Mouse (Mus musculus): ENCODE results near the gene A930017K11Rik. TPM values are rescaled to one million over a fixed set of nuclear protein-coding genes. Genes with fewer than 3 reads are reported as not detected.

The A930017K11Rik gene
- polyA plus RNA-seq (2012; rRNA removed; ENCODE audit: low replicate concordance), result 0.12 TPM in 1 of 2 replicates, not detected in the other

DNA sequence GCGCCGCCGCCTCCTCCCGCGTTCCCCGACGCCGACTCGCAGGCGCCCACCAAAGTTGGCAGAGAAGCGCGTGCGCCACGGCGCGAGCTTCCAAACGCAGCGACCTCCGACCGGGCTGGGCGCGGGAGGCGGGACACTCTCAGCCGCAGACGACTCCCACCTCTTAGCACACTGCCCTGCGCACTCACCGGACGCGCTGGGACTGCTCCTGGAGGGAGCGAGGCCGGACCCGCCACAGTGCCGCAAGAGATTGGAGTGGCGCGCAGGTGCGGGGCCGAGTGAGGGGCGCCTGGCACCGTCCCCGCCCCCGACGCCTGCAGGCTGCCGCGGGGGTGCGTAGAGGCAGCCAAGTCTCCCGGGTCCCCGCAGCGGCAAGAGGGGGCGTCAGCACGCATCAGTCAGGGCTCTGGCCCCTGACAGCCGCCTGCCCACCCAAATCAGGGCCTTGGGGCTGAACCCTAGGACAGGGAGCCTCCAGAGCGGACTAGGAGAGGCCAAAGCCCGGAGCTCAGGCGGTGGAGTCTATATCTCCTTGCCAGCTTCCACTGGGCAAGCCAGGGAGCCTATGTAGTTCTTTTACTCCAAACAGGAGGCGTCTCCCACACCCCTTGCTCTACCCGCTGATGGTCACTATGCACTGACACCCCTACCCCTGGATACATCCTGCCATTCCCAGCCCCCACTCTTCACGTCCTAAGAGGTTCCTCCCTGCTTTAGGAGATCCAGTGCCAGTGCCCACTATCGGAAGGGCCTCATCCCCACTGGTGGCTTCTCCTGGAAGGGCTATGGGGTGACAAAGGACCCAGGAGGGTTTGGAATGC is at the start of gene A930017K11Rik:
Gene A930017K11Rik, minus strand, starts transcription at position 763 of the 821 bp plus-strand sequence.

DNA sequence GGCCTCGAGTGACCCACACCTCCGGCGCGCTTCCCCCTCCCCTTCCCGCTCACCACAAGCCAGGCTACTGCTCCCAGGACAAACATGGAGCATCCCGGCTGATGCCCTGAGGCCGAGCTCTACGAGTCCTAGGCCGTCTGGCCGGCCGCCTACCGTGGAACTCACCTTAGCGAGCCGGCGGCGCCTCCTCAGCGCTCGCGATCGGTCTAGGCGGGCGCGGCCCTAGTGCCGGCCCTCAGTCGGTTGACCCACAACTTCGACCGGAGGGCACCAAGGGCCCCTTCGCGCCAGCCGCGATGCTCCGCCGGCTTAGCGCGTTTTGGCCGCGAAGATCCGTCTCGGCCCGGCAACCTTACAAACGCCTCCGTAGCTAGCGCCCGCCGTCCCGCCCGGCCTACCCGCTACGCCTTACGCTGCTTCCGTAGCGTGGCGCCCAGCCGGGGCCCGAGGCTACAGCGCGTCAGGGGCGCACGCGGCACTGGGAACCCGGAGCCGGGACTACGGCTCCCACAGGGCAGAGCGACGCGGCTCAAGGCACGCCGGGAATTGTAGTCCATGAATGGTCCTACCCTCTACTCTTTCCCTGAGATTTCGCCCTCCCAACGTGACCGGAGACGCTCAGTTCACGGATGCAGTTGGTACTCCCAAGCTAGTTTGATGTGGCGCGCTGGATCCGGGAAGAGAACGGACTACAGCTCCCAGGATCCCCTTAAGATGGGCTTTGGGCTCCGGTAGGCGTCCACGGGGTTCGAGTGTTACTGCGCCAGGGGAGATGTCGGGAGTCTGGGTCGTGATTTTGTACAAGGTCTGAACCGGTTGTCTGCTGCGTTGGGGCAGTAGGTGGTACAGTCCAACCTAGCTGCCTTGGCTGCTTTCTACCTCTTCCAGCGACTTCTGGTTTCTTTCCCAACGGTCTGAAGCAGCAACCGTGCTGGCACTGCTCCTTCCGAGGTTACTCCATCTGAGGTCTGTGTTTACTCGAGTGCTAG is 33.2 kb upstream of the A930017K11Rik start, which contains the start of gene Capn15:
Gene Capn15, minus strand, starts transcription at position 491 of the 989 bp plus-strand sequence.

DNA sequence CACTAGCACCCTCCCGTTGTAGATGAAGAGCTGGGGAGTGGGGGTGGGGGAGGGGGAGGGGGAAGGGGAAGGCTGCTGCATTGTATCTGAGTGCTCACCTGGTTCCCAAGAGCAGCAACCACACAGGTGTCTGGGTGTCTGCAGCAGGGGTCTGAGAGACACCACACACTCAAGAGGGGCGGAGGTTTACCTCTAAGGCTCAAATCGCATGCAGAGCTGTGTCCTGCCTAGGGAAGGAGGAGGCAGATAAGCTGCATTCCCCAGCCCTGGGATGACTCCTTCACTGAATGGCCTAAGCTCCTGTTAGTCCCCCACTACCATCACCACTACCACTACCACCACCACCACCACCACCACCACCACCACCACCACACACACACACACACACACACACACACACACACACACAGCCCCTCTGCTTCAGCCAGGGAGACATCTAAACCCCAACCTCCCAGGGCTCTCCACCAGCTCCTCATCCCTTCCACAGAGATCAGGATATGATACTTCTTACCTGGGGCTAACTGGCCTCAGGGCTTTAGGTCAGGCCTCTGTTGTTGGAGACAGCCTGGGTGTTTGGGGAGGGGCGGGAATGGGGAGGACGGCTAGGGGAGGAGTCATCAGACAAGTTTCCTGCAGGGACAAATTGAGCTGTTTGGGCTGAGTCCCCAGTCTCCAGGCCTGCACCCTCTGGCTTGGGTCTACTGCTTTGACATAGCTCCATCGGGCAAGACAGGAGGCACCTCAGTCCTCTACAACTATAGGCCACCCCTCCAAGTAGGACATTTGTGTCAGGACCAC is 7.8 kb downstream of the A930017K11Rik start, which contains the start of the genes Pigq and Nhlrc4:
Gene Pigq, minus strand, starts transcription at position 571 of the 798 bp plus-strand sequence.
Gene Nhlrc4, minus strand, starts transcription at position 596 of the 798 bp plus-strand sequence.

DNA sequence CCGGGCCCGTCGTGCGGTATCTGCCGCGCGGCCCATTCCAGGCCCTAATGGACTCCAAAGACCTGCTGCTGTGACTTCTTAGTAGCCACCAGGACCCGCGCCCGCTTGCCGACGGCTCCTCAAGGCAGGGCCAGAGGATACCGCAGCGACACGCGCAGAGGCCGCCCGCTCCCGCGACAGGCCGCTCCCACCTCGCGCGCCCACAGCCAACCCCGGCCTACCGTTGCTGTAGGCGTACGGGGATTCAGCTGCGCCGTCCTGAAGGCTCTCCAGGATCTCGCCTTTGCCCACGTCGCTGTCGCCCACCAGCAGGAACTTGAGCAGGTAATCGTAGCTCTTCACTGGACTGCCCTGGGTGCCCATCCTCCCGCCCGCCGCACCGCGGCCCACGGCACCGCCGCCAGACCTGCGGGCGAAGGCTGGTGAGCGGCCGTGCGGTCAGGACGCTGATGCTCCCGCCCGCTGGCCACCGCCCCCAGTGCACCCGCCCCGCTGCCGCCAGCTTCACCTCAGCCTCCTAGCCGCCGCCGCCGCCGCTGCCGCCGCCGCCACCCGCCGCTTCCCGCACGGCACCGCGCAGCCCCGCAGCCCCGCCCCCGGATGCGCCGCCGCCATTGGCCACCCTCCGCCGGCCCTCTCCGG is 33.1 kb downstream of the A930017K11Rik start, which contains the start of gene Rab40c:
Gene Rab40c, minus strand, starts transcription at position 584 of the 642 bp plus-strand sequence.

Other genes starting within 250 kb of the A930017K11Rik start
- gene Gng13, start 235.4 kb downstream of the A930017K11Rik start, polyA plus RNA-seq (2012; rRNA removed; ENCODE audit: low replicate concordance), result not detected in 2 replicates
- 3.0 and 8.4 TPM in 2 replicates for gene Chtf18, start 225.1 kb downstream of the A930017K11Rik start, polyA plus RNA-seq (2012; rRNA removed; ENCODE audit: low replicate concordance)
- gene Rpusd1, start 224.9 kb downstream of the A930017K11Rik start, polyA plus RNA-seq (2012; rRNA removed; ENCODE audit: low replicate concordance), result 33.3 and 43.5 TPM in 2 replicates
- gene Mslnl, start 216.5 kb downstream of the A930017K11Rik start, polyA plus RNA-seq (2012; rRNA removed; ENCODE audit: low replicate concordance), result 0.26 and 0.95 TPM in 2 replicates
- gene Msln, start 198.2 kb downstream of the A930017K11Rik start, polyA plus RNA-seq (2012; rRNA removed; ENCODE audit: low replicate concordance), result 18.0 and 39.1 TPM in 2 replicates
- 30.7 and 33.1 TPM in 2 replicates for gene Narfl, start 178.8 kb downstream of the A930017K11Rik start, polyA plus RNA-seq (2012; rRNA removed; ENCODE audit: low replicate concordance)
- gene Haghl, start 166.9 kb downstream of the A930017K11Rik start, polyA plus RNA-seq (2012; rRNA removed; ENCODE audit: low replicate concordance), result 33.7 and 63.5 TPM in 2 replicates
- 0.13 TPM in 1 of 2 replicates, not detected in the other for gene Ccdc78, start 166.0 kb downstream of the A930017K11Rik start, polyA plus RNA-seq (2012; rRNA removed; ENCODE audit: low replicate concordance)
- gene Fam173a, start 159.7 kb downstream of the A930017K11Rik start, polyA plus RNA-seq (2012; rRNA removed; ENCODE audit: low replicate concordance), result 100 and 103 TPM in 2 replicates
- gene AC134908.4, start 156.9 kb downstream of the A930017K11Rik start, polyA plus RNA-seq (2012; rRNA removed; ENCODE audit: low replicate concordance), result not detected in 2 replicates
- gene Metrn, start 155.4 kb downstream of the A930017K11Rik start, polyA plus RNA-seq (2012; rRNA removed; ENCODE audit: low replicate concordance), result 31.8 and 52.1 TPM in 2 replicates
- gene Fbxl16, start 143.5 kb downstream of the A930017K11Rik start, polyA plus RNA-seq (2012; rRNA removed; ENCODE audit: low replicate concordance), result 1.3 and 10.1 TPM in 2 replicates
- 29.1 and 47.7 TPM in 2 replicates for gene Wdr24, start 128.9 kb downstream of the A930017K11Rik start, polyA plus RNA-seq (2012; rRNA removed; ENCODE audit: low replicate concordance)
- 107 and 138 TPM in 2 replicates for gene Jmjd8, start 123.7 kb downstream of the A930017K11Rik start, polyA plus RNA-seq (2012; rRNA removed; ENCODE audit: low replicate concordance)
- gene Stub1, start 119.2 kb downstream of the A930017K11Rik start, polyA plus RNA-seq (2012; rRNA removed; ENCODE audit: low replicate concordance), result 147 and 198 TPM in 2 replicates
- gene Rhbdl1, start 115.3 kb downstream of the A930017K11Rik start, polyA plus RNA-seq (2012; rRNA removed; ENCODE audit: low replicate concordance), result 63.1 and 173 TPM in 2 replicates
- 51.2 and 72.8 TPM in 2 replicates for gene Gm20683, start 110.8 kb downstream of the A930017K11Rik start, polyA plus RNA-seq (2012; rRNA removed; ENCODE audit: low replicate concordance)
- gene Rhot2, start 107.7 kb downstream of the A930017K11Rik start, polyA plus RNA-seq (2012; rRNA removed; ENCODE audit: low replicate concordance), result 48.9 and 77.3 TPM in 2 replicates
- gene Wdr90, start 91.1 kb downstream of the A930017K11Rik start, polyA plus RNA-seq (2012; rRNA removed; ENCODE audit: low replicate concordance), result 16.4 and 55.2 TPM in 2 replicates
- 84.2 and 113 TPM in 2 replicates for gene Mcrip2, start 83.8 kb downstream of the A930017K11Rik start, polyA plus RNA-seq (2012; rRNA removed; ENCODE audit: low replicate concordance)
- gene Mettl26, start 77.5 kb downstream of the A930017K11Rik start, polyA plus RNA-seq (2012; rRNA removed; ENCODE audit: low replicate concordance), result 47.8 and 80.7 TPM in 2 replicates
- gene Wfikkn1, start 71.7 kb downstream of the A930017K11Rik start, polyA plus RNA-seq (2012; rRNA removed; ENCODE audit: low replicate concordance), result 0.54 and 1.1 TPM in 2 replicates
- gene Rab40c, start 32.8 kb downstream of the A930017K11Rik start, polyA plus RNA-seq (2012; rRNA removed; ENCODE audit: low replicate concordance), result 35.2 and 54.0 TPM in 2 replicates
- gene Pigq, start 7.6 kb downstream of the A930017K11Rik start, polyA plus RNA-seq (2012; rRNA removed; ENCODE audit: low replicate concordance), result 166 and 173 TPM in 2 replicates
- 1.0 TPM in 1 of 2 replicates, not detected in the other for gene Nhlrc4, start 7.6 kb downstream of the A930017K11Rik start, polyA plus RNA-seq (2012; rRNA removed; ENCODE audit: low replicate concordance)
- 22.9 and 54.5 TPM in 2 replicates for gene Capn15, start 33.2 kb upstream of the A930017K11Rik start, polyA plus RNA-seq (2012; rRNA removed; ENCODE audit: low replicate concordance)
- gene Rab11fip3, start 117.0 kb upstream of the A930017K11Rik start, polyA plus RNA-seq (2012; rRNA removed; ENCODE audit: low replicate concordance), result 32.8 and 33.6 TPM in 2 replicates
- gene Decr2, start 137.8 kb upstream of the A930017K11Rik start, polyA plus RNA-seq (2012; rRNA removed; ENCODE audit: low replicate concordance), result 27.4 and 27.8 TPM in 2 replicates
- 24.8 and 57.1 TPM in 2 replicates for gene Nme4, start 143.0 kb upstream of the A930017K11Rik start, polyA plus RNA-seq (2012; rRNA removed; ENCODE audit: low replicate concordance)
- 15.5 and 21.6 TPM in 2 replicates for gene Tmem8, start 160.7 kb upstream of the A930017K11Rik start, polyA plus RNA-seq (2012; rRNA removed; ENCODE audit: low replicate concordance)
- gene Mrpl28, start 170.9 kb upstream of the A930017K11Rik start, polyA plus RNA-seq (2012; rRNA removed; ENCODE audit: low replicate concordance), result 95.3 and 97.5 TPM in 2 replicates
- gene Axin1, start 186.1 kb upstream of the A930017K11Rik start, polyA plus RNA-seq (2012; rRNA removed; ENCODE audit: low replicate concordance), result 12.9 and 23.6 TPM in 2 replicates
- gene Pdia2, start 246.5 kb upstream of the A930017K11Rik start, polyA plus RNA-seq (2012; rRNA removed; ENCODE audit: low replicate concordance), result 0.60 TPM in 1 of 2 replicates, not detected in the other

Data from subcutaneous adipose tissue, adult 2 months (tissue).